Mouse (Mus musculus) T-helper 1 cell (primary cell): ENCODE data around the gene Sc5d.

Experiments used
- in situ Hi-C: fragments of 300-600 bp; cut with MboI, MseI; formaldehyde crosslinking; loops from one replicate; pipeline ENCODE4 v1.15.1; 2025; ENCODE audit warnings: high pct_unique_total_duplicates

Sc5d gene

GRCm38 (mm10) chr9:42260481-42260880, 3.6 kb downstream of the Sc5d start:
- in situ Hi-C loops: no loop called here

GRCm38 (mm10) chr9:42249112-42249511, 14.9 kb downstream of the Sc5d start:
- in situ Hi-C loops: loop anchor here (10.0 kb wide), 1 partner anchor 856 kb away; the partner anchor contains the start of gene Arhgef12

DNA sequence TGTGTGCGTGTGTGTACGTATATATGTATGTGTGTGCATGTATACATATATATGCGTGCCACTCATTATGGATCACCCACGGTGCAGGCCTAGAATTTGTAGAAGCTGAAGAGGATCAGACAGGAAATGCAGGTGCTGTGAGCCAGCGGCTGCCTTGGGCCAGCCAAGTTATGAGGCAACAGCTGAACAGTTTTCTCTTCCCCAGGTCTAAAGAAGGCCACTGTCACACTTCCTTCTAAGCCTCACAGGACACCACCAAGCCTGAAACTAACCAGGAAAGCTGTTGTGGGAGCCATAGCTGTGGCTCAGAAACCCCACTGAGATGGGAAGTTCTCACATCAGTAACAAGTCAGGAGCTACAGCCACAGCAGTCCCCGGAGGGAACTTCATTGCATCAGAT, 17.4 kb downstream of the Sc5d start:
- in situ Hi-C loops: loop anchor here (10.0 kb wide), 1 partner anchor 858 kb away; the partner anchor contains the start of gene Arhgef12

- in situ Hi-C loops: loop anchor here (5.0 to 10.0 kb wide), 3 partner anchors 242 to 1017 kb away; partner anchors contain the start of gene Arhgef12
These were observed 19.9 kb downstream of the Sc5d start for GRCm38 (mm10) chr9:42244173-42244572.

GRCm38 (mm10) chr9:42241021-42241420, 23.0 kb downstream of the Sc5d start:
- in situ Hi-C loops: loop anchor here (5.0 to 10.0 kb wide), 3 partner anchors 239 to 1014 kb away; partner anchors contain the start of gene Arhgef12

GRCm38 (mm10) chr9:42240583-42240992, 23.5 kb downstream of the Sc5d start:
- in situ Hi-C loops: loop anchor here (5.0 to 10.0 kb wide), 3 partner anchors 238 to 1013 kb away; partner anchors contain the start of gene Arhgef12

DNA sequence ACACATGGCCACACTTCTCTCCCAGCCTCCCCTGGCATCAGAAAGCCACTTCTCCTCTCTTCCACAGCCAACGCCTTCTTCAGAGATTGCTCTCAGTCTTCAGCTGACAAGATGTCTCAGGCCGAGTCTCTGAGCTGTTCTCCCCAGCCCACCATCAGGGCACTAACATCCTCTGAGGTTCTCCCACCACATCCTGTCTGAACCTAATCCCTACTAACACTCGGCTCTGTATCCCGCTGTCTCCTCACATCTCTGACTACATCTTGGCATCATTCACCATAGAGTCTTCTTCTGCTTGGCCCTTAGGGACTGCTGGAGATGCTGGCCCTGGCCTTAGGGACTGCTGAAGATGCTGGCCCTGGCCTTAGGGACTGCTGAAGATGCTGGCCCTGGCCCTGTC, 25.2 kb downstream of the Sc5d start:
- in situ Hi-C loops: no loop called here

DNA sequence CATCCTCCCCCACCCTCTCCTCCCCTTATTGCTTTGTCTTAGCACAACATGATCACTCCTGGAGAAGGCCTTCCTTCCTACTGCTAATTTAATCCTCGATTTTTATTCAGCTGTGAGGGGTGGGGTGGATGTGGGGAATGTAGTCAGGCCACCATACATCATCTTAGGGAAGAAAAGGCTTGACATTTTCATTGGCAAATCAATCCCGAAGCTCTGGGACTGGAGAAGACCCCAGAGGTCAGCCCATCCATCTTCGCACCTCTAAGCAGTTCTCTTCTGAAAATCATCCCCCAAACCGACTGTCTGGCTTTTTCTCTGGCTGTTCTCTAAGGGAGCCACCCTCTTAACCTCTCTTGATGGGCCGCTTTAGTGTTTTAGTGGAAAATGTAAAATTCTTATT, 32.9 kb downstream of the Sc5d start:
- in situ Hi-C loops: no loop called here

GRCm38 (mm10) chr9:42230333-42230732, 33.7 kb downstream of the Sc5d start:
- in situ Hi-C loops: no loop called here

GRCm38 (mm10) chr9:42229465-42230110, 34.5 kb downstream of the Sc5d start:
- in situ Hi-C loops: no loop called here

GRCm38 (mm10) chr9:42227804-42228203, 36.3 kb downstream of the Sc5d start:
- in situ Hi-C loops: no loop called here

DNA sequence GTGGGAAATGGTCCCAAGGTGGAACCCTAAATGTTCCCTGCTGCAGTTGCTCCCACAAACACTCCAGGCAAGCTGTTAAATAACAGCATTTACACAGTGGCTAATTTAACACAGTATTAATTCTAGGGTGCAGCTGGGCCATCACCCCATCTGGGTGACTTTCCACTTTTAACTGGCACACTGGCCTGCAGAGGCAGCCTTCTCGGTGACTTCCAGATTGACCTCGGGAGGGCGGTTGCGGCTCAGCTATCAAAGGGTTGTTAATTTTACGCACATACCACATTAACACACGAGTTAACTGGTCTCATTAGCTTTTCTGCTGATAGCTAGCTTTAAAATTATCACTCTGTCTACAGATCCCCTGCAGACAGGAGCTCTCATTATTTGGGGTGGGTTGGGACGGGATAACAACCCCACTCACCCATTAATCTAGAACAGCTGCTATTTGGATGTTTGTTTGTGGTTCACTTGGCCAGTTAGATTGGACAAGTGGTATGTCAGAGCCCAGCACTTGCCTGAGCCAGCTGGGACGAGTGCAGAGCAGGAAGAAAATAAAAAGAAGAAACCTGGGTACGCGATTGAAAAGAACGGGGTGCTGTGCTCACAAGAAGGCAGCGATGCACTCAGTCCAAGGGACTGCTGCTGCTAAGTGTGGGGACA, 44.9 kb downstream of the Sc5d start:
- in situ Hi-C loops: no loop called here

GRCm38 (mm10) chr9:42217685-42218084, 46.4 kb downstream of the Sc5d start:
- in situ Hi-C loops: no loop called here

- in situ Hi-C loops: no loop called here
These were observed 49.9 kb downstream of the Sc5d start for GRCm38 (mm10) chr9:42214116-42214515.

- in situ Hi-C loops: no loop called here
These were observed 50.9 kb downstream of the Sc5d start for GRCm38 (mm10) chr9:42213142-42213541.

GRCm38 (mm10) chr9:42209666-42210065, 54.4 kb downstream of the Sc5d start:
- in situ Hi-C loops: no loop called here

GRCm38 (mm10) chr9:42208463-42208862, 55.6 kb downstream of the Sc5d start:
- in situ Hi-C loops: no loop called here

- in situ Hi-C loops: no loop called here
These were observed 57.3 kb downstream of the Sc5d start for GRCm38 (mm10) chr9:42206750-42207149.

- in situ Hi-C loops: no loop called here
These were observed 61.8 kb downstream of the Sc5d start for GRCm38 (mm10) chr9:42202271-42202670.
